Mouse (Mus musculus) heart, embryonic 16.5 days (tissue): ENCODE data around the gene Slc25a47. TPM values are rescaled to one million over a fixed set of nuclear protein-coding genes. Genes with fewer than 3 reads are reported as not detected.

ENCODE experiments used
- ATAC-seq: fragments of 200-750 bp; cut with Nextera tagmentation; replicated peaks from 2 replicates; pipeline ENCODE4 v1.8.0; 2017; ENCODE audit warnings: moderate number of reproducible peaks; ENCODE audit not compliant: insufficient read depth, low FRiP score; ENCODE audit errors: extremely low read depth
- H3K27ac ChIP-seq: fragments of 300-500 bp; sonication (generic); 2 replicates; pipeline ENCODE4 v1.5.1; 2014; ENCODE audit warnings: mild to moderate bottlenecking, low read length, control low read depth, moderate library complexity
- H3K27me3 ChIP-seq: fragments of 300-500 bp; sonication (generic); 2 replicates; pipeline ENCODE4 v1.6.1; 2014; ENCODE audit warnings: low read length, mixed read lengths; ENCODE audit not compliant: control insufficient read depth, insufficient read depth
- H3K36me3 ChIP-seq: fragments of 300-500 bp; sonication (generic); 2 replicates; pipeline ENCODE4 v1.6.1; 2014; ENCODE audit not compliant: control insufficient read depth, insufficient read depth
- H3K4me1 ChIP-seq: fragments of 300-500 bp; sonication (generic); 2 replicates; pipeline ENCODE4 v1.6.1; 2014; ENCODE audit warnings: low read length, mixed read lengths; ENCODE audit not compliant: control insufficient read depth, insufficient read depth
- H3K4me2 ChIP-seq: fragments of 300-500 bp; sonication (generic); 2 replicates; pipeline ENCODE4 v1.6.1; 2014; ENCODE audit warnings: low read depth, mild to moderate bottlenecking, control low read depth, low read length
- H3K4me3 ChIP-seq: fragments of 300-500 bp; sonication (generic); 2 replicates; pipeline ENCODE4 v1.5.1; 2014; ENCODE audit warnings: mild to moderate bottlenecking, control low read depth, low read length
- H3K9ac ChIP-seq: fragments of 300-500 bp; sonication (generic); 2 replicates; pipeline ENCODE4 v1.6.1; 2014; ENCODE audit warnings: low read length, control low read depth
- H3K9me3 ChIP-seq: fragments of 300-500 bp; sonication (generic); replicated peaks from 2 replicates; pipeline ENCODE4 v1.6.1; 2016; ENCODE audit warnings: low read length; ENCODE audit not compliant: control insufficient read depth
- WGBS: fragments of 180-500 bp; shearing (Covaris S2); extraction: QIAGEN DNeasy Blood & Tissue Kit; methylation state at CpG from one replicate; pipeline ENCODE4 v1.1.7; 2014; 5-methylcytosine and 5-hydroxymethylcytosine counted together
- polyA plus RNA-seq: library from polyadenylated mRNA; unstranded; fragments of >200 nt; fragmentation: Nextera tagmentation; extraction: Ambion mirVana; gene quantifications from 2 replicates; pipeline ENCODE4 v1.2.1, GENCODE M21; 2015

Gene Slc25a47
- polyA plus RNA-seq, 1 experiment from 2014 or later: 5.8 TPM

- WGBS: 76% methylated on average over 2 of the region's 2 CpGs
- H3K4me1 ChIP-seq: peaks cover 41% of the 10 kb centered on the region
Observed at GRCm38 (mm10) chr12:108804388-108804787, 31.5 kb upstream of the Slc25a47 start.

GRCm38 (mm10) chr12:108808465-108808864, 27.4 kb upstream of the Slc25a47 start:
- H3K4me3 ChIP-seq: no peak overlapping the region
- no peaks in the 10 kb centered on the region for H3K9me3 ChIP-seq
- no peak overlapping the region for H3K9ac ChIP-seq
- peaks cover 8% of the 10 kb centered on the region; the same call in 1 of the 2 replicates for H3K36me3 ChIP-seq
- no peak overlapping the region for H3K27ac ChIP-seq
- H3K27me3 ChIP-seq: no peaks in the 10 kb centered on the region
- no peak overlapping the region for H3K4me2 ChIP-seq
- ATAC-seq: no peak
- 29% methylated on average over 2 of the region's 2 CpGs for WGBS
- peaks cover 21% of the 10 kb centered on the region for H3K4me1 ChIP-seq

More at GRCm38 (mm10) chr12:108804388-108804787, 31.5 kb upstream of the Slc25a47 start:
- Histone ChIP-seq H3K4me2 (no peak overlapping the region), H3K9ac (no peak overlapping the region), H3K36me3 (peaks cover 8% of the 10 kb centered on the region; the same call in 1 of the 2 replicates), H3K27me3 (no peaks in the 10 kb centered on the region), H3K9me3 (no peaks in the 10 kb centered on the region), H3K27ac (no peak overlapping the region), H3K4me3 (no peak overlapping the region)
- ATAC-seq: no peak

GRCm38 (mm10) chr12:108809771-108810170, 26.1 kb upstream of the Slc25a47 start:
- Histone ChIP-seq H3K9ac (no peak overlapping the region), H3K9me3 (no peaks in the 10 kb centered on the region), H3K36me3 (peaks cover 12% of the 10 kb centered on the region; the same call in 1 of the 2 replicates), H3K27me3 (no peaks in the 10 kb centered on the region), H3K4me2 (no peak overlapping the region), H3K4me1 (peaks cover 15% of the 10 kb centered on the region), H3K27ac (no peak overlapping the region), H3K4me3 (no peak overlapping the region)
- 62% methylated on average over 1 of the region's 1 CpGs for WGBS
- no peak for ATAC-seq

GRCm38 (mm10) chr12:108810309-108810708, 25.5 kb upstream of the Slc25a47 start:
- Histone ChIP-seq H3K9me3 (no peaks in the 10 kb centered on the region), H3K4me1 (peaks cover 15% of the 10 kb centered on the region), H3K4me3 (no peak overlapping the region), H3K36me3 (peaks cover 13% of the 10 kb centered on the region; the same call in 1 of the 2 replicates), H3K27me3 (no peaks in the 10 kb centered on the region), H3K9ac (no peak overlapping the region), H3K27ac (no peak overlapping the region), H3K4me2 (no peak overlapping the region)
- no peak for ATAC-seq
- WGBS: 63% methylated on average over 7 of the region's 7 CpGs

GRCm38 (mm10) chr12:108811133-108811532, 24.7 kb upstream of the Slc25a47 start:
- WGBS: 47% methylated on average over 2 of the region's 2 CpGs
- Histone ChIP-seq H3K4me2 (no peak overlapping the region), H3K4me3 (no peak overlapping the region), H3K27me3 (no peaks in the 10 kb centered on the region), H3K4me1 (peaks cover 15% of the 10 kb centered on the region), H3K9ac (no peak overlapping the region), H3K27ac (no peak overlapping the region), H3K9me3 (no peaks in the 10 kb centered on the region), H3K36me3 (peaks cover 15% of the 10 kb centered on the region)
- ATAC-seq: peak; percentile 22; the same call in 1 of the 2 replicates

- Histone ChIP-seq H3K9me3 (no peaks in the 10 kb centered on the region), H3K27me3 (no peaks in the 10 kb centered on the region), H3K27ac (no peak overlapping the region), H3K9ac (no peak overlapping the region), H3K4me3 (no peak overlapping the region), H3K4me1 (peaks cover 15% of the 10 kb centered on the region), H3K36me3 (peaks cover 14% of the 10 kb centered on the region), H3K4me2 (no peak overlapping the region)
- 79% methylated on average over 6 of the region's 6 CpGs for WGBS
- ATAC-seq: no peak
Observed at GRCm38 (mm10) chr12:108812463-108812862, 23.4 kb upstream of the Slc25a47 start.

GRCm38 (mm10) chr12:108814470-108814869, 21.4 kb upstream of the Slc25a47 start:
- Histone ChIP-seq H3K27me3 (no peaks in the 10 kb centered on the region), H3K27ac (no peak overlapping the region), H3K4me1 (peaks cover 7% of the 10 kb centered on the region; the same call in 1 of the 2 replicates), H3K4me2 (no peak overlapping the region), H3K9me3 (no peaks in the 10 kb centered on the region), H3K36me3 (peaks cover 11% of the 10 kb centered on the region), H3K9ac (no peak overlapping the region), H3K4me3 (no peak overlapping the region)
- no peak for ATAC-seq
- 80% methylated on average over 6 of the region's 6 CpGs for WGBS

GRCm38 (mm10) chr12:108816569-108816968, 19.3 kb upstream of the Slc25a47 start:
- H3K9ac ChIP-seq: no peak overlapping the region
- H3K4me2 ChIP-seq: no peak overlapping the region
- 67% methylated on average over 11 of the region's 11 CpGs for WGBS
- H3K4me3 ChIP-seq: no peak overlapping the region
- H3K4me1 ChIP-seq: peaks cover 2% of the 10 kb centered on the region; the same call in 1 of the 2 replicates
- H3K36me3 ChIP-seq: peaks cover 11% of the 10 kb centered on the region
- ATAC-seq: no peak
- no peaks in the 10 kb centered on the region for H3K27me3 ChIP-seq
- H3K27ac ChIP-seq: no peak overlapping the region
- H3K9me3 ChIP-seq: no peaks in the 10 kb centered on the region

- no peak overlapping the region for H3K4me2 ChIP-seq
- H3K27ac ChIP-seq: no peak overlapping the region
- WGBS: 73% methylated on average over 4 of the region's 4 CpGs
Observed at GRCm38 (mm10) chr12:108820461-108820860, 15.4 kb upstream of the Slc25a47 start.

More at GRCm38 (mm10) chr12:108820461-108820860, 15.4 kb upstream of the Slc25a47 start:
- Histone ChIP-seq H3K27me3 (no peaks in the 10 kb centered on the region), H3K4me3 (no peak overlapping the region), H3K9ac (no peak overlapping the region), H3K4me1 (peaks cover 2% of the 10 kb centered on the region; the same call in 1 of the 2 replicates), H3K36me3 (peaks cover 4% of the 10 kb centered on the region), H3K9me3 (no peaks in the 10 kb centered on the region)
- no peak for ATAC-seq
